Mouse (Mus musculus) neural tube, embryonic 14.5 days (tissue): ENCODE data around the gene Dynlt1b. TPM values are rescaled to one million over a fixed set of nuclear protein-coding genes. Genes with fewer than 3 reads are reported as not detected.
"Not testable (repeated sequence)": the region's sequence is repeated elsewhere in the genome, so short reads cannot be mapped to it uniquely, and the experiment has no call there.

Experiments
- ATAC-seq: fragments of 200-750 bp; cut with Nextera tagmentation; 2 replicates; pipeline ENCODE4 v1.8.0; 2017; ENCODE audit warnings: low read depth, mild to moderate bottlenecking, moderate TSS enrichment, moderate library complexity
- H3K27ac ChIP-seq: fragments of 300-500 bp; sonication (generic); 2 replicates; pipeline ENCODE4 v1.5.1; 2014; ENCODE audit warnings: low read depth, mild to moderate bottlenecking, control low read depth, low read length, moderate library complexity, mixed read lengths
- H3K27me3 ChIP-seq: fragments of 300-500 bp; sonication (generic); 2 replicates; pipeline ENCODE4 v1.6.1; 2014; ENCODE audit warnings: low read length; ENCODE audit not compliant: control insufficient read depth, insufficient read depth
- H3K36me3 ChIP-seq: fragments of 300-500 bp; sonication (generic); 2 replicates; pipeline ENCODE4 v1.6.1; 2014; ENCODE audit warnings: low read length, mixed read lengths; ENCODE audit not compliant: control insufficient read depth, insufficient read depth
- H3K4me1 ChIP-seq: fragments of 300-500 bp; sonication (generic); 2 replicates; pipeline ENCODE4 v1.6.1; 2014; ENCODE audit warnings: low read length; ENCODE audit not compliant: control insufficient read depth, insufficient read depth
- H3K4me2 ChIP-seq: fragments of 300-500 bp; sonication (generic); 2 replicates; pipeline ENCODE4 v1.6.1; 2014; ENCODE audit warnings: mild to moderate bottlenecking, low read depth, low read length, control low read depth
- H3K4me3 ChIP-seq: fragments of 300-500 bp; sonication (generic); 2 replicates; pipeline ENCODE4 v1.5.1; 2014; ENCODE audit warnings: low read depth, low read length, control low read depth, mixed read lengths
- H3K9ac ChIP-seq: fragments of 300-500 bp; sonication (generic); replicated peaks from 2 replicates; pipeline ENCODE4 v1.6.1; 2014; ENCODE audit warnings: low read depth, mild to moderate bottlenecking, control low read depth, low read length, mixed read lengths
- H3K9me3 ChIP-seq: fragments of 300-500 bp; sonication (generic); 2 replicates; pipeline ENCODE4 v1.6.1; 2016; ENCODE audit warnings: low read length; ENCODE audit not compliant: control insufficient read depth
- WGBS: fragments of 180-500 bp; shearing (Covaris S2); extraction: QIAGEN DNeasy Blood & Tissue Kit; methylation state at CpG from one replicate; pipeline ENCODE4 v1.1.7; 2014; 5-methylcytosine and 5-hydroxymethylcytosine counted together
- polyA plus RNA-seq: library from polyadenylated mRNA; unstranded; fragments of >200 nt; fragmentation: Nextera tagmentation; extraction: Ambion mirVana; gene quantifications from 2 replicates; pipeline ENCODE4 v1.2.1, GENCODE M21; 2014

The Dynlt1b gene
- polyA plus RNA-seq, 1 experiment from 2014 or later = 1,501 TPM

- not testable (repeated sequence) for H3K36me3 ChIP-seq, H3K27ac ChIP-seq, H3K9me3 ChIP-seq, H3K4me2 ChIP-seq, H3K9ac ChIP-seq, H3K4me3 ChIP-seq, H3K4me1 ChIP-seq, ATAC-seq, H3K27me3 ChIP-seq
- 79% methylated on average over 3 of the region's 3 CpGs for WGBS
These were observed 3.8 kb downstream of the Dynlt1b start for GRCm38 (mm10) chr17:6433691-6434090.

GRCm38 (mm10) chr17:6438080-6438479 lies 8.2 kb downstream of the Dynlt1b start:
- not testable (repeated sequence) for H3K4me2 ChIP-seq, H3K9ac ChIP-seq, H3K27ac ChIP-seq, H3K4me1 ChIP-seq, H3K4me3 ChIP-seq, H3K36me3 ChIP-seq, H3K27me3 ChIP-seq, H3K9me3 ChIP-seq, ATAC-seq
- WGBS = 81% methylated on average over 6 of the region's 6 CpGs

GRCm38 (mm10) chr17:6439913-6440312 lies 10.0 kb downstream of the Dynlt1b start:
- H3K27me3 ChIP-seq, H3K9ac ChIP-seq, H3K4me1 ChIP-seq, H3K27ac ChIP-seq, H3K9me3 ChIP-seq, H3K4me3 ChIP-seq, H3K4me2 ChIP-seq, H3K36me3 ChIP-seq, ATAC-seq: not testable (repeated sequence)
- WGBS = 95% methylated on average over 9 of the region's 13 CpGs

GRCm38 (mm10) chr17:6440493-6441077 lies 10.7 kb downstream of the Dynlt1b start:
- not testable (repeated sequence) for H3K4me3 ChIP-seq, H3K27me3 ChIP-seq, H3K27ac ChIP-seq, H3K4me2 ChIP-seq, ATAC-seq, H3K36me3 ChIP-seq, H3K9ac ChIP-seq, H3K4me1 ChIP-seq, H3K9me3 ChIP-seq
- WGBS = 81% methylated on average over 13 of the region's 13 CpGs

GRCm38 (mm10) chr17:6441254-6441653 lies 11.3 kb downstream of the Dynlt1b start:
- ATAC-seq, H3K4me1 ChIP-seq: not testable (repeated sequence)
- 81% methylated on average over 5 of the region's 5 CpGs for WGBS

GRCm38 (mm10) chr17:6442513-6442912 lies 12.6 kb downstream of the Dynlt1b start:
- H3K4me3 ChIP-seq, H3K9me3 ChIP-seq, H3K4me2 ChIP-seq, H3K4me1 ChIP-seq, H3K27ac ChIP-seq, H3K9ac ChIP-seq, H3K27me3 ChIP-seq, H3K36me3 ChIP-seq, ATAC-seq: not testable (repeated sequence)
- 66% methylated on average over 3 of the region's 7 CpGs for WGBS

More at GRCm38 (mm10) chr17:6441254-6441653, 11.3 kb downstream of the Dynlt1b start:
- H3K27ac ChIP-seq, H3K9ac ChIP-seq, H3K4me2 ChIP-seq, H3K9me3 ChIP-seq, H3K27me3 ChIP-seq, H3K4me3 ChIP-seq, H3K36me3 ChIP-seq: not testable (repeated sequence)

- H3K4me1 ChIP-seq, H3K27ac ChIP-seq, H3K36me3 ChIP-seq, H3K9me3 ChIP-seq, H3K27me3 ChIP-seq, H3K4me3 ChIP-seq, ATAC-seq, H3K9ac ChIP-seq, H3K4me2 ChIP-seq: not testable (repeated sequence)
- WGBS = 54% methylated on average over 8 of the region's 16 CpGs
These were observed 16.1 kb downstream of the Dynlt1b start for GRCm38 (mm10) chr17:6445794-6446587.

- 93% methylated on average over 8 of the region's 8 CpGs for WGBS
- not testable (repeated sequence) for H3K4me2 ChIP-seq, H3K27ac ChIP-seq, H3K9me3 ChIP-seq, H3K9ac ChIP-seq, H3K4me1 ChIP-seq, H3K4me3 ChIP-seq, ATAC-seq, H3K36me3 ChIP-seq, H3K27me3 ChIP-seq
These were observed 18.4 kb downstream of the Dynlt1b start for GRCm38 (mm10) chr17:6448293-6448692.

- not testable (repeated sequence) for H3K4me1 ChIP-seq, H3K4me3 ChIP-seq, H3K27ac ChIP-seq, H3K4me2 ChIP-seq, H3K27me3 ChIP-seq, H3K36me3 ChIP-seq, H3K9ac ChIP-seq, H3K9me3 ChIP-seq, ATAC-seq
- 92% methylated on average over 12 of the region's 12 CpGs for WGBS
These were observed 19.3 kb downstream of the Dynlt1b start for GRCm38 (mm10) chr17:6449166-6449565.
